Mouse (Mus musculus): ENCODE results near the gene Creb3l1. TPM values are rescaled to one million over a fixed set of nuclear protein-coding genes. Genes with fewer than 3 reads are reported as not detected.

Creb3l1 gene
- polyA plus RNA-seq, 2 experiments, result 28.5 to 37.5 TPM

- no peaks in the 10 kb centered on the region for H3K36me3 ChIP-seq (ENCODE audit: control insufficient read depth, insufficient read depth, low read length)
- peaks cover 46% of the 10 kb centered on the region for H3K4me1 ChIP-seq (ENCODE audit: control insufficient read depth, insufficient read depth, low read length)
- no peaks in the 10 kb centered on the region for H3K27me3 ChIP-seq (ENCODE audit: control insufficient read depth, insufficient read depth, low read length)
- peak overlapping the region; percentile 58 for H3K9ac ChIP-seq (ENCODE audit: low read depth, low read length, severe bottlenecking)
- no peak for TF ChIP-seq POLR2A (IDR thresholded peaks at IDR 0.05; ENCODE audit: borderline replicate concordance, extremely low read depth, insufficient read depth, insufficient read length)
- peak overlapping the region; percentile 69 for H3K4me2 ChIP-seq (replicated peaks; ENCODE audit: low read depth, low read length, severe bottlenecking)
- peak; percentile 7; the same call in 1 of the 2 replicates for ATAC-seq (ENCODE audit: low FRiP score, low read depth)
- H3K9me3 ChIP-seq (ENCODE audit: control insufficient read depth, low read length), result no peaks in the 10 kb centered on the region
- peak overlapping the region; percentile 81 for H3K27ac ChIP-seq (replicated peaks; ENCODE audit: low read depth, low read length)
- WGBS, result under 1% methylated on average over 20 of the region's 20 CpGs
- H3K4me3 ChIP-seq (replicated peaks; ENCODE audit: low read length), result peak overlapping the region; percentile 43
- DNase-seq (ENCODE audit: low spot score), result no peak
Observed at GRCm38 (mm10) chr2:92008623-92009404, 15.5 kb downstream of the Creb3l1 start.

- under 1% methylated on average over 33 of the region's 34 CpGs for WGBS
- peaks cover 39% of the 10 kb centered on the region for H3K4me1 ChIP-seq (ENCODE audit: control insufficient read depth, insufficient read depth, low read length)
- no peaks in the 10 kb centered on the region for H3K27me3 ChIP-seq (ENCODE audit: control insufficient read depth, insufficient read depth, low read length)
- 0 out of 2 replicates have a peak, but pooled peaks have one; percentile 51 for TF ChIP-seq POLR2A (IDR thresholded peaks at IDR 0.05; ENCODE audit: borderline replicate concordance, extremely low read depth, insufficient read depth, insufficient read length)
- peak overlapping the region; percentile 58 for H3K9ac ChIP-seq (ENCODE audit: low read depth, low read length, severe bottlenecking)
- no peaks in the 10 kb centered on the region for H3K9me3 ChIP-seq (ENCODE audit: control insufficient read depth, low read length)
- no peaks in the 10 kb centered on the region for H3K36me3 ChIP-seq (ENCODE audit: control insufficient read depth, insufficient read depth, low read length)
- H3K4me3 ChIP-seq (replicated peaks; ENCODE audit: low read length), result peak overlapping the region; percentile 43
- H3K4me2 ChIP-seq (replicated peaks; ENCODE audit: low read depth, low read length, severe bottlenecking), result peak overlapping the region; percentile 69
- ATAC-seq (ENCODE audit: low FRiP score, low read depth) (peak; percentile 95), DNase-seq (ENCODE audit: low spot score) (peak; percentile 98)
- H3K27ac ChIP-seq (replicated peaks; ENCODE audit: low read depth, low read length), result peak overlapping the region; percentile 81
Observed at GRCm38 (mm10) chr2:92007933-92008622, 16.2 kb downstream of the Creb3l1 start.

GRCm38 (mm10) chr2:92006983-92007921 lies 17.1 kb downstream of the Creb3l1 start:
- Histone ChIP-seq H3K27ac (replicated peaks; ENCODE audit: low read depth, low read length) (peak overlapping the region; percentile 81), H3K4me1 (ENCODE audit: control insufficient read depth, insufficient read depth, low read length) (peaks cover 31% of the 10 kb centered on the region), H3K9ac (ENCODE audit: low read depth, low read length, severe bottlenecking) (peak overlapping the region; percentile 32; the same call in 1 of the 2 replicates), H3K36me3 (ENCODE audit: control insufficient read depth, insufficient read depth, low read length) (no peaks in the 10 kb centered on the region), H3K4me3 (replicated peaks; ENCODE audit: low read length) (peak overlapping the region; percentile 43), H3K27me3 (ENCODE audit: control insufficient read depth, insufficient read depth, low read length) (no peaks in the 10 kb centered on the region), H3K9me3 (ENCODE audit: control insufficient read depth, low read length) (no peaks in the 10 kb centered on the region), H3K4me2 (replicated peaks; ENCODE audit: low read depth, low read length, severe bottlenecking) (peak overlapping the region; percentile 69)
- WGBS, result under 1% methylated on average over 27 of the region's 28 CpGs
- no peak for TF ChIP-seq POLR2A (IDR thresholded peaks at IDR 0.05; ENCODE audit: borderline replicate concordance, extremely low read depth, insufficient read depth, insufficient read length)
- DNase-seq (ENCODE audit: low spot score) (peak; percentile 82), ATAC-seq (ENCODE audit: low FRiP score, low read depth) (peak; percentile 42)

- DNase-seq (ENCODE audit: low spot score), result no peak
- no peak for ATAC-seq (ENCODE audit: low FRiP score, low read depth)
- H3K9me3 ChIP-seq (ENCODE audit: control insufficient read depth, low read length), result no peaks in the 10 kb centered on the region
- H3K4me3 ChIP-seq (replicated peaks; ENCODE audit: low read length), result peak overlapping the region; percentile 43
- no peak overlapping the region for H3K9ac ChIP-seq (ENCODE audit: low read depth, low read length, severe bottlenecking)
- TF ChIP-seq POLR2A (IDR thresholded peaks at IDR 0.05; ENCODE audit: borderline replicate concordance, extremely low read depth, insufficient read depth, insufficient read length), result no peak
- H3K4me2 ChIP-seq (replicated peaks; ENCODE audit: low read depth, low read length, severe bottlenecking), result peak overlapping the region; percentile 69
- H3K36me3 ChIP-seq (ENCODE audit: control insufficient read depth, insufficient read depth, low read length), result no peaks in the 10 kb centered on the region
- H3K4me1 ChIP-seq (ENCODE audit: control insufficient read depth, insufficient read depth, low read length), result peaks cover 24% of the 10 kb centered on the region
- H3K27ac ChIP-seq (replicated peaks; ENCODE audit: low read depth, low read length), result no peak overlapping the region
- no peaks in the 10 kb centered on the region for H3K27me3 ChIP-seq (ENCODE audit: control insufficient read depth, insufficient read depth, low read length)
- WGBS, result 46% methylated on average over 6 of the region's 6 CpGs
Observed at GRCm38 (mm10) chr2:92006491-92006890, 17.8 kb downstream of the Creb3l1 start.

Data from limb, embryonic 14.5 days (tissue).